Mouse (Mus musculus): ENCODE data around the gene Ubqln4. TPM values are rescaled to one million over a fixed set of nuclear protein-coding genes. Genes with fewer than 3 reads are reported as not detected.

Gene Ubqln4
- polyA plus RNA-seq, 1 experiment from 2014 or later: 68.5 TPM

DNA sequence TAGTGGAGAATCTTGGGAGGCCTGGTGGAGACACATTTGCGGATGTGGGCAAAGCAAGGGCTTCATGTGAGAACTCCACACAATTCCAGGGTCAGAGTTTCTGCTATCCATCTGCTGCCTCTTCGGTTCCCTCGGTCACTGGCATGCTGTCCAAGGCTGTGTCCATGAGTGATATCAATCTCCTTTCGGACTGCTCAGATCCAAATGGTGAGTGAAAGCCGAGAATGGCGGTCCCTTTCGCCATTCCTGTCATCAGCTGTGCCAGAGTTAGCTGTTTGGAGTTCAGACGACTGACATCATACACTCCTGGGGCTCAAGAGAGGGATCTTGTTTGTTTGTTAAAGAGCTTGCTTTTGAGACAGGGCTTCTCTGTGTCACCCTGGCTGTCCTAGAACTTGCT lies 60.9 kb downstream of the Ubqln4 start:
- no peak overlapping the region for H3K27ac ChIP-seq (ENCODE audit: low read depth)
- no peak for DNase-seq
- H3K4me3 ChIP-seq (ENCODE audit: low read depth, low read length): no peak overlapping the region
- no peak overlapping the region for H3K4me2 ChIP-seq
- peaks cover 14% of the 10 kb centered on the region for H3K4me1 ChIP-seq (ENCODE audit: insufficient read depth)
- H3K9ac ChIP-seq: no peak overlapping the region
- 55% methylated on average over 8 of the region's 8 CpGs for WGBS
- H3K27me3 ChIP-seq (ENCODE audit: insufficient read depth, low read length): no peaks in the 10 kb centered on the region
- H3K36me3 ChIP-seq (ENCODE audit: insufficient read depth): no peaks in the 10 kb centered on the region
- TF ChIP-seq CTCF (IDR thresholded peaks at IDR 0.05; ENCODE audit: low read depth): no peak
- ATAC-seq (ENCODE audit: insufficient read depth): no peak
- H3K9me3 ChIP-seq (ENCODE audit: low read depth, low read length): no peaks in the 10 kb centered on the region

DNA sequence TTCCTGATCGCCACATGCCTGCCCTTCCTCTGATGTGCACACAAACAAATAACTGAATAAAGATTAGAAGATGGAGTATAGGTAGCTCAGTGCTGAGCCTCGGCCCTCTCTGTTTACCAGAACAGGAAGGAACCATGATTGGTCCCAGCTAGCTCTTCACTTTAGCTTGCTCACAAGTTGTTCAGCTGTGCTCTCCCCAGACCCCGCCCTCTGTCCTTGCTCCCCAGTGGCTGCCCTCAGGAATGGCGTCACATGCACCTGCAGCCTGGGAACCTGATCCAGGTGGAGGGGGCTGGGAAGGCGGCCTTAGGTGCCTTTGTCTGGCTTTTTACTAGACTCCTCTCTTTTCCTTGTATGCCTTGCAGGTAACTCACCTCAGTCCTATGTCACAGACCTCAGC lies 61.6 kb downstream of the Ubqln4 start:
- TF ChIP-seq CTCF (IDR thresholded peaks at IDR 0.05; ENCODE audit: low read depth): no peak
- Histone ChIP-seq H3K9ac (peak overlapping the region; percentile 40), H3K27me3 (ENCODE audit: insufficient read depth, low read length) (no peaks in the 10 kb centered on the region), H3K27ac (ENCODE audit: low read depth) (peak overlapping the region; percentile 77), H3K4me3 (ENCODE audit: low read depth, low read length) (peak overlapping the region; percentile 26; the same call in 1 of the 2 replicates), H3K36me3 (ENCODE audit: insufficient read depth) (no peaks in the 10 kb centered on the region), H3K4me1 (ENCODE audit: insufficient read depth) (peaks cover 14% of the 10 kb centered on the region), H3K9me3 (ENCODE audit: low read depth, low read length) (no peaks in the 10 kb centered on the region), H3K4me2 (peak overlapping the region; percentile 52)
- DNase-seq (peak; percentile 65), ATAC-seq (ENCODE audit: insufficient read depth) (peak; percentile 72)
- WGBS: 49% methylated on average over 5 of the region's 5 CpGs

DNA sequence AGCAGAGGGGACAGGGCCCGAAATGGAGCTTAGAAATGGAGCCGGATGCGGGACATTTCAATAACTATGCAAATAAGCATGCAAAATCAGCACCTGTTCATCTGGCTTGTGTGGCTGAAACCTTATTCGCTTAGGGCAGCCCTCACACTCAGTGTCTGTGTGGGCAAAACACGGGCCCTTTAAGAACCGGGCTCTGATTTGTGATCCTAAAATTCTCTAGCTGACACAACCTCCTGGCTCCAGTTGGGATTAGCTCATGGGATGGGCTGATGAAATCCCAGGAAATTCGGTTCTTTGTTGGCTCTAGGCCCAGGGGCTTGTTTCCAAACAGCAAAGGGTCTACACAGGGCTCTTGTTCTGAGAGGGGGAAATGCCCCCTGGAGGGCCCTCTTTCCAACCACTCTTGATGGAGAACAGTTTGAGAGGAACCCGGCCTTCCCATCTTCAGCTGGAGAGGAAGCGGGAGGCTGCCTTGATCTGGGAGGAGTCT lies 62.4 kb downstream of the Ubqln4 start:
- 35% methylated on average over 9 of the region's 9 CpGs for WGBS
- ATAC-seq (ENCODE audit: insufficient read depth) (peak; percentile 32; the same call in 1 of the 2 replicates), DNase-seq (peak; percentile 81)
- H3K27me3 ChIP-seq (ENCODE audit: insufficient read depth, low read length): no peaks in the 10 kb centered on the region
- no peaks in the 10 kb centered on the region for H3K36me3 ChIP-seq (ENCODE audit: insufficient read depth)
- TF ChIP-seq CTCF (IDR thresholded peaks at IDR 0.05; ENCODE audit: low read depth): no peak
- no peaks in the 10 kb centered on the region for H3K9me3 ChIP-seq (ENCODE audit: low read depth, low read length)
- peak overlapping the region; percentile 77 for H3K27ac ChIP-seq (ENCODE audit: low read depth)
- H3K4me2 ChIP-seq: peak overlapping the region; percentile 52
- peaks cover 17% of the 10 kb centered on the region for H3K4me1 ChIP-seq (ENCODE audit: insufficient read depth)
- H3K4me3 ChIP-seq (ENCODE audit: low read depth, low read length): peak overlapping the region; percentile 26
- peak overlapping the region; percentile 40 for H3K9ac ChIP-seq

DNA sequence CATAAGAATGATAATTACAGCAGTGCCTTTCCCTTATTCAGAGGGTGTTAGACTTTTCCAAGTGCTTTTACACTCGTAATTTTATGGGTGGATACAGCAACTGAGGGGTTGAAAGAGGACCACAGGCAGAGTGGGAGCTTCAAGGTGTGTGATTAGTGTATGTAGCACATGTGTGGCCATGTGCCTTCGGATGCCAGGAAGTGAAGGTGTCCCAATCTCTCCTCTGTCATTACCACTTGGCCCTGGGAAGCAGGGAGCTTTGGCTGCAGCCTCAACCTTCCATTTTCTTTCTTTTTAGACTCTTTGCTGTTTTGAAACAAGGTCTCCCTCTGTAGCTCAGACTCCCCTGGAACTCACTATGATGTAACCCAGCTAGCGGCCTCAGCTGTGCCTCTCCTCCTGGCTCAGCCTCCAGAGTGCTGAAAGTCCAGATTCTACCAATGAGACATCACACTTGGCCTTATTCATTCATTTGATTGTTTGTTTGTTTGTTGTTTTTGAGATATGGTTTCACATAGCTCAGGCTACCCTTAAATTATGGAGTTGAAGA lies 63.5 kb downstream of the Ubqln4 start:
- ATAC-seq (ENCODE audit: insufficient read depth) (no peak), DNase-seq (no peak)
- no peaks in the 10 kb centered on the region for H3K36me3 ChIP-seq (ENCODE audit: insufficient read depth)
- no peak for TF ChIP-seq CTCF (IDR thresholded peaks at IDR 0.05; ENCODE audit: low read depth)
- WGBS: 70% methylated on average over 3 of the region's 3 CpGs
- 0 out of 2 replicates have a peak overlapping the region, but pooled peaks have one; percentile 31 for H3K9ac ChIP-seq
- peak overlapping the region; percentile 52 for H3K4me2 ChIP-seq
- H3K4me1 ChIP-seq (ENCODE audit: insufficient read depth): peaks cover 17% of the 10 kb centered on the region
- no peaks in the 10 kb centered on the region for H3K9me3 ChIP-seq (ENCODE audit: low read depth, low read length)
- no peaks in the 10 kb centered on the region for H3K27me3 ChIP-seq (ENCODE audit: insufficient read depth, low read length)
- no peak overlapping the region for H3K27ac ChIP-seq (ENCODE audit: low read depth)
- H3K4me3 ChIP-seq (ENCODE audit: low read depth, low read length): peak overlapping the region; percentile 26; the same call in 1 of the 2 replicates

DNA sequence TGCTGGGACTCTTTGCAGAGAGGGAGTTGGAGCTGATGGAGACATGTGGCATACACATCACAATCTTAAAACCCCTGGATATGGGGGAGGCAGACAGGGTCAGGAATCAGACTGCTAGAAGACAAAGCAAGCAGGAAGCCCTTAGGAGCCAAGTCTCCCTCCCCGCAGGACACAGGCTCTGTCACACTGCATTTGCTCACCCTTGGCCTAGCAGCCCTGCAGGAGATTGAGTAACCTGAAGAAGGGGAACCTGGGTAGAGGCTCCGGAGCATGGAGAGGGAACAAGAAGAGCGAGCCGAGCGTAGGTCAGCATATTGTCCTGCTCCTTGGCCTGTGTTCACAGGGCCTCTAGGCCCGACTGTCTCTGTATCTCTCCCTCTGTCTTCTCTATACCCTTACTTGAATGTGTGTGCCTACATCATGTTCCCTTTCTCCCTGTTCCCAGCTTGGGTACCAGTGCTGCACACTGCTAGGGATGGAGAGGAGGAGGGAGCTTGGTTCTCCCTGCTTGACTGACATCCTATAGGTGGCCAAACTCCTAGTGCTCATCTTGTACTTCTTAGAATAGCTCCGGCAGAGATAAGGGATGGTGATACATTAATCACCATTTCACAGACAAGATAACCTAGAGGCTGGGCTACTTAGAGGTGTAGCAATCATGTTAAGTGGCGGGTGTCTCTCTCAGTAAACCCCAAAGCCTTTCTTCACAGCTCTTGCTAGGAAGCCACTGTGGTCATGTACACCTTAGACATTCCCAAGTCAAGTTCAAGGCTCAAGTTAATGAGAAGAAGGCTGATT lies 64.7 kb downstream of the Ubqln4 start:
- Histone ChIP-seq H3K4me3 (ENCODE audit: low read depth, low read length) (no peak overlapping the region), H3K27ac (ENCODE audit: low read depth) (no peak overlapping the region), H3K4me2 (no peak overlapping the region), H3K27me3 (ENCODE audit: insufficient read depth, low read length) (no peaks in the 10 kb centered on the region), H3K36me3 (ENCODE audit: insufficient read depth) (no peaks in the 10 kb centered on the region), H3K9ac (no peak overlapping the region), H3K9me3 (ENCODE audit: low read depth, low read length) (no peaks in the 10 kb centered on the region), H3K4me1 (ENCODE audit: insufficient read depth) (peaks cover 17% of the 10 kb centered on the region)
- TF ChIP-seq CTCF (IDR thresholded peaks at IDR 0.05; ENCODE audit: low read depth): no peak
- ATAC-seq (ENCODE audit: insufficient read depth) (no peak), DNase-seq (no peak)
- WGBS: 63% methylated on average over 8 of the region's 8 CpGs

MicroRNAs encoded within 50 kb of the gene (microRNA counts, 519-probe panel; counts per million panel counts)
- 30.5 counts per million for microRNA mmu-miR-1905

Small RNA genes lying within 50 kb of the gene (microRNA-seq; reads per million reads assigned to microRNA genes)
- gene Mir1905 (ENCODE audit: borderline number of aligned reads): not detected

Other genes with a start within 250 kb of the Ubqln4 start
- 124 and 129 TPM in 2 replicates for gene Glmp, start 228.7 kb upstream of the Ubqln4 start, polyA plus RNA-seq (2014; fragmentation: Nextera tagmentation; extraction: Ambion mirVana)
- 5.0 and 5.9 TPM in 2 replicates for gene Tmem79, start 217.6 kb upstream of the Ubqln4 start, polyA plus RNA-seq (2014; fragmentation: Nextera tagmentation; extraction: Ambion mirVana)
- gene Smg5, start 217.5 kb upstream of the Ubqln4 start, polyA plus RNA-seq (2014; fragmentation: Nextera tagmentation; extraction: Ambion mirVana): 47.8 and 54.4 TPM in 2 replicates
- 4.5 and 4.9 TPM in 2 replicates for gene Paqr6, start 189.2 kb upstream of the Ubqln4 start, polyA plus RNA-seq (2014; fragmentation: Nextera tagmentation; extraction: Ambion mirVana)
- 0.19 and 0.24 TPM in 2 replicates for gene Bglap3, start 181.0 kb upstream of the Ubqln4 start, polyA plus RNA-seq (2014; fragmentation: Nextera tagmentation; extraction: Ambion mirVana)
- gene Bglap2, start 175.1 kb upstream of the Ubqln4 start, polyA plus RNA-seq (2014; fragmentation: Nextera tagmentation; extraction: Ambion mirVana): not detected in 2 replicates
- not detected in 2 replicates for gene Bglap, start 169.3 kb upstream of the Ubqln4 start, polyA plus RNA-seq (2014; fragmentation: Nextera tagmentation; extraction: Ambion mirVana)
- gene Pmf1, start 143.4 kb upstream of the Ubqln4 start, polyA plus RNA-seq (2014; fragmentation: Nextera tagmentation; extraction: Ambion mirVana): 162 and 173 TPM in 2 replicates
- gene Slc25a44, start 128.6 kb upstream of the Ubqln4 start, polyA plus RNA-seq (2014; fragmentation: Nextera tagmentation; extraction: Ambion mirVana): 16.6 and 18.3 TPM in 2 replicates
- 2.8 TPM in 2 replicates for gene Sema4a, start 92.6 kb upstream of the Ubqln4 start, polyA plus RNA-seq (2014; fragmentation: Nextera tagmentation; extraction: Ambion mirVana)
- gene Lmna, start 43.8 kb upstream of the Ubqln4 start, polyA plus RNA-seq (2014; fragmentation: Nextera tagmentation; extraction: Ambion mirVana): 70.0 TPM in 2 replicates
- gene Mex3a, start 21.4 kb upstream of the Ubqln4 start, polyA plus RNA-seq (2014; fragmentation: Nextera tagmentation; extraction: Ambion mirVana): 25.0 and 25.4 TPM in 2 replicates
- gene Rab25, start 5.5 kb upstream of the Ubqln4 start, polyA plus RNA-seq (2014; fragmentation: Nextera tagmentation; extraction: Ambion mirVana): 21.3 and 22.1 TPM in 2 replicates
- gene Lamtor2, start 684 bp upstream of the Ubqln4 start, polyA plus RNA-seq (2014; fragmentation: Nextera tagmentation; extraction: Ambion mirVana): 77.6 and 93.9 TPM in 2 replicates
- gene Ssr2, start 22.1 kb downstream of the Ubqln4 start, polyA plus RNA-seq (2014; fragmentation: Nextera tagmentation; extraction: Ambion mirVana): 278 and 285 TPM in 2 replicates
- gene Arhgef2, start 52.2 kb downstream of the Ubqln4 start, polyA plus RNA-seq (2014; fragmentation: Nextera tagmentation; extraction: Ambion mirVana): 115 and 127 TPM in 2 replicates
- gene Rxfp4, start 99.4 kb downstream of the Ubqln4 start, polyA plus RNA-seq (2014; fragmentation: Nextera tagmentation; extraction: Ambion mirVana): not detected in 2 replicates
- 89.2 and 100 TPM in 2 replicates for gene Khdc4, start 132.0 kb downstream of the Ubqln4 start, polyA plus RNA-seq (2014; fragmentation: Nextera tagmentation; extraction: Ambion mirVana)
- 56.9 and 58.4 TPM in 2 replicates for gene Rit1, start 163.1 kb downstream of the Ubqln4 start, polyA plus RNA-seq (2014; fragmentation: Nextera tagmentation; extraction: Ambion mirVana)
- 6.3 and 7.6 TPM in 2 replicates for gene Syt11, start 221.4 kb downstream of the Ubqln4 start, polyA plus RNA-seq (2014; fragmentation: Nextera tagmentation; extraction: Ambion mirVana)

Measured in lung, embryonic 14.5 days (tissue).